Mouse (Mus musculus): Measurements from ENCODE around the gene Mmp12. TPM values are rescaled to one million over a fixed set of nuclear protein-coding genes. Genes with fewer than 3 reads are reported as not detected.
"Not testable (repeated sequence)": the region's sequence is repeated elsewhere in the genome, so short reads cannot be mapped to it uniquely, and the experiment has no call there.

Gene Mmp12
- 0.55 and 2.9 TPM in 2 replicates for polyA plus RNA-seq (2011; ENCODE audit: insufficient read length, low read depth, missing spikeins)

- TF ChIP-seq POLR2A (IDR thresholded peaks at IDR 0.05; ENCODE audit: low read depth, low read length) (no peak), CTCF (IDR thresholded peaks at IDR 0.05; ENCODE audit: borderline replicate concordance, insufficient read depth, low read length) (no peak)
- Histone ChIP-seq H3K4me1 (ENCODE audit: control insufficient read depth, insufficient read depth, low read length) (no peaks in the 10 kb centered on the region), H3K27ac (ENCODE audit: insufficient read depth, low read length) (no peak within 1 kb of the TSS), H3K4me3 (ENCODE audit: insufficient read depth, low read length) (no peak within 1 kb of the TSS)
Observed at GRCm38 (mm10) chr9:7344107-7344506, at the start of gene Mmp12. Gene Mmp12 (plus strand): TSS chr9:7344381.

DNA sequence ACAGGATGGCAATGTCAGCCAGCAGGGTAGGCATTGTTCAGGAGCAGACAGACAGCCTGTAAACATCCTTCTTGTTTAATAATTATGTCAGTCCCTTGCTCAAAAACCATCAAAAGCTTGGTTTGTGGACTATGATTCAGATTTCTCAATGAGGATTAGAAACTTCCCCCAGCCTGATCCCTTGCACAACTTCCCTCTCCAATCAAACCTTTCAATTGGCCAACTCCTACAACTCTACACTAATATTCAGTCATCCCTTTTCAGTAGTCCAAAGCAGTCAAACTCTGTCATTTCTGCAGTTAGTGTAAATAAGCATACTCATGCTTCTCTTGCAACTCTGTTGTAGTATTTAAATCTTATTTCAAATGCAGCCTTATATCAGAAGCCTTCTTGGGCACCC lies 12.3 kb upstream of the Mmp12 start:
- Histone ChIP-seq H3K4me1 (ENCODE audit: control insufficient read depth, insufficient read depth, low read length) (no peaks in the 10 kb centered on the region), H3K27ac (ENCODE audit: insufficient read depth, low read length) (no peak overlapping the region), H3K4me3 (ENCODE audit: insufficient read depth, low read length) (no peak overlapping the region)
- no peak for TF ChIP-seq POLR2A (IDR thresholded peaks at IDR 0.05; ENCODE audit: low read depth, low read length)
- no peak for TF ChIP-seq CTCF (IDR thresholded peaks at IDR 0.05; ENCODE audit: borderline replicate concordance, insufficient read depth, low read length)

GRCm38 (mm10) chr9:7335766-7336680 lies 8.2 kb upstream of the Mmp12 start:
- H3K4me1 ChIP-seq (ENCODE audit: control insufficient read depth, insufficient read depth, low read length), result no peaks in the 10 kb centered on the region
- no peak for TF ChIP-seq CTCF (IDR thresholded peaks at IDR 0.05; ENCODE audit: borderline replicate concordance, insufficient read depth, low read length)
- no peak for TF ChIP-seq POLR2A (IDR thresholded peaks at IDR 0.05; ENCODE audit: low read depth, low read length)
- no peak overlapping the region for H3K27ac ChIP-seq (ENCODE audit: insufficient read depth, low read length)
- H3K4me3 ChIP-seq (ENCODE audit: insufficient read depth, low read length), result no peak overlapping the region

- TF ChIP-seq POLR2A (IDR thresholded peaks at IDR 0.05; ENCODE audit: low read depth, low read length) (no peak), CTCF (IDR thresholded peaks at IDR 0.05; ENCODE audit: borderline replicate concordance, insufficient read depth, low read length) (no peak)
Observed at GRCm38 (mm10) chr9:7336740-7337483, 7.3 kb upstream of the Mmp12 start.

DNA sequence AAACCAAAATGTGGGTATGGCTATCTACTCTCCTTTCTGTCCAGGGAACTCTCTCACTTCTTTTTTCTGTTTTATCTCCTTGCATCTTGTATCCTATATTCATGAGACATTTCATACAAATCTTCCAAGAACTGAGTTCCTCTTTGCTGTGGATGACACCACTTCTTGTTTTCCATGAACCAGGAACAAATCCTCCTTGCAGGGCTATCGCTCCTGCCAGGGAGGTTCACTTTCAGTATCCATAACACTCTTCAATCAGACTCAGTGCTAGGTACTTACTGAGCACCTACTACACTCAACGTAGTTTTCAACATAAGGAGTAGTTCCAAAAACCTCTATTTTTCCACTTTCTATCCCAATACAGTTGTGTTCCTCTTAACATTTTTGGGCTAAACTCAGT lies 1.3 kb downstream of the Mmp12 start:
- TF ChIP-seq POLR2A (IDR thresholded peaks at IDR 0.05; ENCODE audit: low read depth, low read length), result no peak
- no peak for TF ChIP-seq CTCF (IDR thresholded peaks at IDR 0.05; ENCODE audit: borderline replicate concordance, insufficient read depth, low read length)
- Histone ChIP-seq H3K4me3 (ENCODE audit: insufficient read depth, low read length) (no peak overlapping the region), H3K4me1 (ENCODE audit: control insufficient read depth, insufficient read depth, low read length) (no peaks in the 10 kb centered on the region), H3K27ac (ENCODE audit: insufficient read depth, low read length) (no peak overlapping the region)

More at GRCm38 (mm10) chr9:7336740-7337483, 7.3 kb upstream of the Mmp12 start:
- Histone ChIP-seq H3K4me1 (ENCODE audit: control insufficient read depth, insufficient read depth, low read length) (no peaks in the 10 kb centered on the region), H3K27ac (ENCODE audit: insufficient read depth, low read length) (no peak overlapping the region), H3K4me3 (ENCODE audit: insufficient read depth, low read length) (no peak overlapping the region)

- Histone ChIP-seq H3K4me1 (ENCODE audit: control insufficient read depth, insufficient read depth, low read length) (no peaks in the 10 kb centered on the region), H3K27ac (ENCODE audit: insufficient read depth, low read length) (no peak overlapping the region), H3K4me3 (ENCODE audit: insufficient read depth, low read length) (no peak overlapping the region)
- TF ChIP-seq CTCF (IDR thresholded peaks at IDR 0.05; ENCODE audit: borderline replicate concordance, insufficient read depth, low read length) (no peak), POLR2A (IDR thresholded peaks at IDR 0.05; ENCODE audit: low read depth, low read length) (no peak)
Observed at GRCm38 (mm10) chr9:7354535-7354934, 10.4 kb downstream of the Mmp12 start.

- Histone ChIP-seq H3K27ac (ENCODE audit: insufficient read depth, low read length) (peak within 1 kb of the TSS; percentile 26), H3K4me1 (ENCODE audit: control insufficient read depth, insufficient read depth, low read length) (no peaks in the 10 kb centered on the region), H3K4me3 (ENCODE audit: insufficient read depth, low read length) (no peak within 1 kb of the TSS)
- TF ChIP-seq CTCF (IDR thresholded peaks at IDR 0.05; ENCODE audit: borderline replicate concordance, insufficient read depth, low read length) (no peak), POLR2A (IDR thresholded peaks at IDR 0.05; ENCODE audit: low read depth, low read length) (no peak)
Observed at GRCm38 (mm10) chr9:7387947-7388346, 43.8 kb downstream of the Mmp12 start, which contains the start of gene Mmp1b. Gene Mmp1b (minus strand): TSS chr9:7388047.

GRCm38 (mm10) chr9:7396556-7396955 lies 52.4 kb downstream of the Mmp12 start:
- H3K4me3 ChIP-seq (ENCODE audit: insufficient read depth, low read length); H3K4me1 ChIP-seq (ENCODE audit: control insufficient read depth, insufficient read depth, low read length); H3K27ac ChIP-seq (ENCODE audit: insufficient read depth, low read length): not testable (repeated sequence)

Other genes with a start within 250 kb of the Mmp12 start
- gene Dync2h1, start 159.9 kb upstream of the Mmp12 start, polyA plus RNA-seq (2011; ENCODE audit: insufficient read length, low read depth, missing spikeins), result 6.6 and 8.6 TPM in 2 replicates
- 108 and 121 TPM in 2 replicates for gene Dcun1d5, start 159.9 kb upstream of the Mmp12 start, polyA plus RNA-seq (2011; ENCODE audit: insufficient read length, low read depth, missing spikeins)
- 10.5 and 17.7 TPM in 2 replicates for gene Mmp13, start 71.9 kb upstream of the Mmp12 start, polyA plus RNA-seq (2011; ENCODE audit: insufficient read length, low read depth, missing spikeins)
- not detected in 2 replicates for gene Mmp1b, start 43.7 kb downstream of the Mmp12 start, polyA plus RNA-seq (2011; ENCODE audit: insufficient read length, low read depth, missing spikeins)
- gene Mmp3, start 101.4 kb downstream of the Mmp12 start, polyA plus RNA-seq (2011; ENCODE audit: insufficient read length, low read depth, missing spikeins), result 15.5 and 16.4 TPM in 2 replicates
- 0.52 TPM in 1 of 2 replicates, not detected in the other for gene Mmp10, start 158.0 kb downstream of the Mmp12 start, polyA plus RNA-seq (2011; ENCODE audit: insufficient read length, low read depth, missing spikeins)
- gene Mmp8, start 214.1 kb downstream of the Mmp12 start, polyA plus RNA-seq (2011; ENCODE audit: insufficient read length, low read depth, missing spikeins), result not detected in 2 replicates
- gene Mmp27, start 227.0 kb downstream of the Mmp12 start, polyA plus RNA-seq (2011; ENCODE audit: insufficient read length, low read depth, missing spikeins), result not detected in 2 replicates